Mouse (Mus musculus): ENCODE data around the gene Olfr279.

Olfr279 gene

GRCm38 (mm10) chr15:98545151-98545550 is 52.9 kb downstream of the Olfr279 start:
- in situ Hi-C loops (cut with MboI) = no loop called here

- in situ Hi-C loops (cut with MboI) = no loop called here
Measured at GRCm38 (mm10) chr15:98546843-98547242, 54.6 kb downstream of the Olfr279 start.

Measured in mature B cell (primary cell).